Comparison of ENCODE assay signal across 21 mouse cellular contexts in genomic region chr7:84192256-84192655, GRCm38 (mm10). TPM values are rescaled to one million over a fixed set of nuclear protein-coding genes. Genes with fewer than 3 reads are reported as not detected.
DNase-seq lines count a peak whose midpoint lies in the region; ATAC-seq lines count a peak whose summit lies in the region.
"Had no signal": no experiment of that assay in that cellular context is flagged by ENCODE, and none has a peak within 500 bp of the region (broad histone marks: within the 10 kb centered on the region; RNA-seq: fewer than 3 reads in every experiment).

No protein-coding gene starts in this region.

- intact Hi-C loops in heart, postnatal 25 days (cut with DNase I) = no loop called here

- peak; percentile 70 for ATAC-seq in activated CD4-positive, CD25-positive, alpha-beta regulatory T cell, adult 4 months
- ATAC-seq: forebrain, embryonic 15.5 days; intestine, embryonic 16.5 days; Patski had no signal

- DNase-seq in heart, adult 11 months = peak; percentile 16
- no peak for DNase-seq in heart, postnatal 25 days (ENCODE audit: low spot score)
- peak; percentile 38 for DNase-seq in naive thymus-derived CD4-positive, alpha-beta T cell, adult 2 months (ENCODE audit: low read depth)
- DNase-seq in c-Kit-positive CD71-positive TER-119-positive erythroid progenitor cells, embryonic 14.5 days (ENCODE audit: low spot score) = no peak
- no peak for DNase-seq in frontal cortex, postnatal 36 days (ENCODE audit: low spot score in 2 of 2)
- no peak for DNase-seq in cerebellum, adult 9-10 months
- DNase-seq: adrenal gland, adult 8-10 months; adrenal gland, postnatal 25 days; cerebellum, adult 18-20 months; cerebellum, adult 9-11 months; cerebellum, postnatal 36 days; embryo, embryonic 11 days; gastrocnemius, adult 2 months; gastrocnemius, postnatal 25 days; heart, adult 2 months; heart, postnatal 14 days; kidney, adult 18-20 months had no signal

RNA-seq across cellular contexts. Expression of gene Abhd17c, which starts 40.6 kb away (rescaled TPM):
- total RNA-seq in heart, postnatal 25 days (2021) = 10 to 100 TPM; 32.1 to 32.4 TPM
- polyA plus RNA-seq in activated CD4-positive, CD25-positive, alpha-beta regulatory T cell, adult 4 months (2017; shearing (Covaris generic)) = 10 to 100 TPM in 1 of 2 experiments, 1 to 10 TPM in 1; 6.6 to 12.2 TPM

Comparison
In these comparisons a context has a peak if more than half of its experiments do, and no peak if none do; other contexts are left out.
1. DNase-seq: peak in heart, adult 11 months (single experiment) and naive thymus-derived CD4-positive, alpha-beta T cell, adult 2 months (single experiment); none in heart, postnatal 25 days (single experiment), c-Kit-positive CD71-positive TER-119-positive erythroid progenitor cells, embryonic 14.5 days (single experiment), frontal cortex, postnatal 36 days (0 of 2) and cerebellum, adult 9-10 months (single experiment).